Mouse (Mus musculus) spleen, adult 18-20 months (tissue): ENCODE data around the gene Duoxa2.

Source experiments
- DNase-seq, 2 experiments: peaks; one replicate each; pipeline ENCODE4 v3.0.0; 2022; ENCODE audit warnings: mixed read lengths in 2 of 2

Gene Duoxa2

GRCm38 (mm10) chr2:122298596-122299490, at the start of gene Duoxa2:
TSS of gene Duoxa2 (plus strand) at chr2:122298900.
- peak in 1 of 2 experiments; percentile 7 for DNase-seq

- DNase-seq, result no peak
Observed at GRCm38 (mm10) chr2:122255997-122256396, 42.7 kb upstream of the Duoxa2 start.

- no peak for DNase-seq
Observed at GRCm38 (mm10) chr2:122260729-122261128, 38.0 kb upstream of the Duoxa2 start.

GRCm38 (mm10) chr2:122264690-122265089, 34.0 kb upstream of the Duoxa2 start:
- DNase-seq, result no peak

- no peak for DNase-seq
Observed at GRCm38 (mm10) chr2:122266407-122267193, 32.1 kb upstream of the Duoxa2 start.

GRCm38 (mm10) chr2:122278769-122279168, 19.9 kb upstream of the Duoxa2 start:
- DNase-seq, result no peak

- DNase-seq, result no peak
Observed at GRCm38 (mm10) chr2:122284091-122284490, 14.6 kb upstream of the Duoxa2 start.

- no peak for DNase-seq
Observed at GRCm38 (mm10) chr2:122286137-122286536, 12.6 kb upstream of the Duoxa2 start.

- DNase-seq, result no peak
Observed at GRCm38 (mm10) chr2:122294916-122295315, 3.8 kb upstream of the Duoxa2 start.

GRCm38 (mm10) chr2:122297271-122298095, 1.2 kb upstream of the Duoxa2 start:
- no peak for DNase-seq

GRCm38 (mm10) chr2:122298096-122298499, 602 bp upstream of the Duoxa2 start, which contains the start of gene Duox2:
TSS of gene Duox2 (minus strand) at chr2:122298449.
- DNase-seq, result no peak

- no peak for DNase-seq
Observed at GRCm38 (mm10) chr2:122299911-122300655, 1.4 kb downstream of the Duoxa2 start.

- DNase-seq, result no peak
Observed at GRCm38 (mm10) chr2:122300656-122301020, 1.9 kb downstream of the Duoxa2 start.

- peak in 1 of 2 experiments; percentile 33 for DNase-seq
Observed at GRCm38 (mm10) chr2:122301081-122301920, 2.6 kb downstream of the Duoxa2 start.

GRCm38 (mm10) chr2:122301921-122302573, 3.3 kb downstream of the Duoxa2 start:
- DNase-seq, result no peak

GRCm38 (mm10) chr2:122302574-122303241, 4.0 kb downstream of the Duoxa2 start:
- DNase-seq, result peak; percentile 25 to 65

GRCm38 (mm10) chr2:122304544-122304943, 5.8 kb downstream of the Duoxa2 start:
- no peak for DNase-seq

GRCm38 (mm10) chr2:122305097-122305892, 6.6 kb downstream of the Duoxa2 start:
- no peak for DNase-seq

GRCm38 (mm10) chr2:122306184-122306583, 7.5 kb downstream of the Duoxa2 start:
- DNase-seq, result no peak
